ENCODE assay signal across 11 mouse cellular contexts in genomic region chr8:4259805-4260170, GRCm38 (mm10). TPM values are rescaled to one million over a fixed set of nuclear protein-coding genes. Genes with fewer than 3 reads are reported as not detected.
A peak's percentile ranks its signal among the peaks of the same experiment; 100 is the strongest.
DNase-seq lines count a peak whose midpoint lies in the region; ATAC-seq and TF ChIP-seq lines count a peak whose summit lies in the region.
"Had no signal": no experiment of that assay in that cellular context is flagged by ENCODE, and none has a peak within 500 bp of the region (broad histone marks: within the 10 kb centered on the region; RNA-seq: fewer than 3 reads in every experiment).

No protein-coding gene starts in this region.

- DNase-seq in left cerebral cortex, adult 2 months (ENCODE audit: extremely low spot score in 1 of 2, low spot score in 2 of 2) = no peak
- DNase-seq in left cerebral cortex, postnatal 4 days = no peak
- no peak for DNase-seq in frontal cortex, postnatal 25 days (ENCODE audit: low spot score in 2 of 2)
- DNase-seq in spleen, adult 18-20 months = no peak
- no peak for DNase-seq in right cerebral cortex, adult 2 months (ENCODE audit: low spot score in 2 of 2)

- peaks cover 80% of the 10 kb centered on the region for H3K36me3 ChIP-seq in forebrain, embryonic 12.5 days (replicated peaks)
- H3K36me3 ChIP-seq in intestine, embryonic 15.5 days = peaks cover 44% of the 10 kb centered on the region
- peaks cover 75% of the 10 kb centered on the region for H3K36me3 ChIP-seq in neural tube, embryonic 13.5 days

- H3K4me3 ChIP-seq in left cerebral cortex, adult 2 months = no peak overlapping the region; the same call in 1 of the 2 replicates
- H3K4me3 ChIP-seq in forebrain, embryonic 12.5 days (replicated peaks) = no peak overlapping the region; the same call in 1 of the 2 replicates
- H3K4me3 ChIP-seq in intestine, embryonic 15.5 days (replicated peaks) = no peak overlapping the region
- no peak overlapping the region for H3K4me3 ChIP-seq in neural tube, embryonic 13.5 days

- ATAC-seq in forebrain, embryonic 12.5 days (ENCODE audit: low FRiP score) = no peak
- ATAC-seq in intestine, embryonic 15.5 days = no peak
- ATAC-seq in neural tube, embryonic 13.5 days (ENCODE audit: low read depth) = no peak

- H3K27me3 ChIP-seq in forebrain, embryonic 12.5 days = no peaks in the 10 kb centered on the region
- H3K27me3 ChIP-seq in intestine, embryonic 15.5 days (replicated peaks) = no peaks in the 10 kb centered on the region
- H3K27me3 ChIP-seq in neural tube, embryonic 13.5 days = no peaks in the 10 kb centered on the region
- H3K27me3 ChIP-seq: neural tube, embryonic 12.5 days had no signal

- H3K9ac ChIP-seq in forebrain, embryonic 12.5 days = no peak overlapping the region
- no peak overlapping the region for H3K9ac ChIP-seq in intestine, embryonic 15.5 days
- H3K9ac ChIP-seq in neural tube, embryonic 13.5 days = peak overlapping the region; percentile 89

- peaks cover 29% of the 10 kb centered on the region for H3K4me1 ChIP-seq in forebrain, embryonic 12.5 days
- peaks cover 27% of the 10 kb centered on the region for H3K4me1 ChIP-seq in intestine, embryonic 15.5 days (replicated peaks)
- peaks cover 37% of the 10 kb centered on the region for H3K4me1 ChIP-seq in neural tube, embryonic 13.5 days (replicated peaks)

- WGBS in forebrain, embryonic 12.5 days = 83% methylated on average over 4 of the region's 4 CpGs
- WGBS in intestine, embryonic 15.5 days = 78% methylated on average over 4 of the region's 4 CpGs
- 85% methylated on average over 4 of the region's 4 CpGs for WGBS in neural tube, embryonic 13.5 days

- intact Hi-C loops in left cerebral cortex, adult 2 months (cut with DNase I) = loop anchor here (5.0 kb wide), 2 partner anchors 92 to 117 kb away; partner anchors contain the start of gene Evi5l
- intact Hi-C loops in left cerebral cortex, postnatal 4 days (cut with DNase I) = no loop called here

- H3K27ac ChIP-seq in left cerebral cortex, adult 2 months = peak overlapping the region; percentile 95
- peak overlapping the region; percentile 97 for H3K27ac ChIP-seq in forebrain, embryonic 12.5 days
- 0 out of 2 replicates have a peak overlapping the region, but pooled peaks have one; percentile 64 for H3K27ac ChIP-seq in intestine, embryonic 15.5 days
- peak overlapping the region; percentile 97 for H3K27ac ChIP-seq in neural tube, embryonic 13.5 days (replicated peaks)

- no peaks in the 10 kb centered on the region for H3K9me3 ChIP-seq in forebrain, embryonic 12.5 days
- H3K9me3 ChIP-seq in intestine, embryonic 15.5 days = no peaks in the 10 kb centered on the region
- no peaks in the 10 kb centered on the region for H3K9me3 ChIP-seq in neural tube, embryonic 13.5 days
- H3K9me3 ChIP-seq: neural tube, embryonic 12.5 days had no signal

- TF ChIP-seq CTCF in left cerebral cortex, adult 2 months (IDR thresholded peaks at IDR 0.05) = no peak

- H3K4me2 ChIP-seq in forebrain, embryonic 12.5 days = no peak overlapping the region
- H3K4me2 ChIP-seq in intestine, embryonic 15.5 days (replicated peaks) = no peak overlapping the region
- peak overlapping the region; percentile 72; the same call in 1 of the 2 replicates for H3K4me2 ChIP-seq in neural tube, embryonic 13.5 days

RNA-seq across cellular contexts. Expression of gene Ctxn1, which starts 0.7 kb away (rescaled TPM):
- 100 to 1,000 TPM; 581 to 590 TPM for total RNA-seq in left cerebral cortex, adult 2 months (2021)
- 100 to 1,000 TPM; 421 to 425 TPM for total RNA-seq in left cerebral cortex, postnatal 4 days (2021)
- 189 and 199 TPM in 2 replicates for polyA plus RNA-seq in forebrain, embryonic 12.5 days (2016; fragmentation: Nextera tagmentation; extraction: Ambion mirVana)
- polyA plus RNA-seq in intestine, embryonic 15.5 days (2015; fragmentation: Nextera tagmentation; extraction: Ambion mirVana) = 63.1 and 63.9 TPM in 2 replicates
- 276 and 301 TPM in 2 replicates for polyA plus RNA-seq in neural tube, embryonic 13.5 days (2015; fragmentation: Nextera tagmentation; extraction: Ambion mirVana)

RNA-seq across cellular contexts. Expression of gene Snapc2, which starts 6.9 kb away (rescaled TPM):
- total RNA-seq in left cerebral cortex, adult 2 months (2021) = 10 to 100 TPM; 28.8 to 31.4 TPM
- 10 to 100 TPM; 32.6 to 34.4 TPM for total RNA-seq in left cerebral cortex, postnatal 4 days (2021)
- polyA plus RNA-seq in forebrain, embryonic 12.5 days (2016; fragmentation: Nextera tagmentation; extraction: Ambion mirVana) = 63.2 and 67.2 TPM in 2 replicates
- polyA plus RNA-seq in intestine, embryonic 15.5 days (2015; fragmentation: Nextera tagmentation; extraction: Ambion mirVana) = 46.0 and 46.2 TPM in 2 replicates
- polyA plus RNA-seq in neural tube, embryonic 13.5 days (2015; fragmentation: Nextera tagmentation; extraction: Ambion mirVana) = 58.5 and 59.0 TPM in 2 replicates

RNA-seq across cellular contexts. Expression of gene Tgfbr3l, which starts 11.8 kb away (rescaled TPM):
- total RNA-seq in left cerebral cortex, adult 2 months (2021) = 10 to 100 TPM in 1 of 2 experiments, 1 to 10 TPM in 1; 8.2 to 10.5 TPM
- total RNA-seq in left cerebral cortex, postnatal 4 days (2021) = 10 to 100 TPM in 1 of 2 experiments, 1 to 10 TPM in 1; 8.7 to 12.9 TPM
- polyA plus RNA-seq in forebrain, embryonic 12.5 days (2016; fragmentation: Nextera tagmentation; extraction: Ambion mirVana) = 3.7 and 4.5 TPM in 2 replicates
- 2.3 and 3.0 TPM in 2 replicates for polyA plus RNA-seq in intestine, embryonic 15.5 days (2015; fragmentation: Nextera tagmentation; extraction: Ambion mirVana)
- polyA plus RNA-seq in neural tube, embryonic 13.5 days (2015; fragmentation: Nextera tagmentation; extraction: Ambion mirVana) = 3.3 and 7.0 TPM in 2 replicates

RNA-seq across cellular contexts. Expression of gene Timm44, which starts 15.9 kb away (rescaled TPM):
- 10 to 100 TPM; 66.1 to 72.6 TPM for total RNA-seq in left cerebral cortex, adult 2 months (2021)
- 10 to 100 TPM; 60.4 to 67.1 TPM for total RNA-seq in left cerebral cortex, postnatal 4 days (2021)
- 54.1 and 55.6 TPM in 2 replicates for polyA plus RNA-seq in forebrain, embryonic 12.5 days (2016; fragmentation: Nextera tagmentation; extraction: Ambion mirVana)
- 65.8 and 69.7 TPM in 2 replicates for polyA plus RNA-seq in intestine, embryonic 15.5 days (2015; fragmentation: Nextera tagmentation; extraction: Ambion mirVana)
- polyA plus RNA-seq in neural tube, embryonic 13.5 days (2015; fragmentation: Nextera tagmentation; extraction: Ambion mirVana) = 38.3 and 39.3 TPM in 2 replicates

RNA-seq across cellular contexts. Expression of gene Gm49320, which starts 21.1 kb away (rescaled TPM):
- 1 to 10 TPM in 1 of 2 experiments, not detected in 1; 1.8 TPM for total RNA-seq in left cerebral cortex, adult 2 months (2021)
- total RNA-seq in left cerebral cortex, postnatal 4 days (2021) = under 1 TPM in 1 of 2 experiments, not detected in 1; 0.74 TPM
- polyA plus RNA-seq in forebrain, embryonic 12.5 days (2016; fragmentation: Nextera tagmentation; extraction: Ambion mirVana) = 1.3 and 1.8 TPM in 2 replicates
- 0.34 and 0.87 TPM in 2 replicates for polyA plus RNA-seq in intestine, embryonic 15.5 days (2015; fragmentation: Nextera tagmentation; extraction: Ambion mirVana)
- 1.6 and 1.9 TPM in 2 replicates for polyA plus RNA-seq in neural tube, embryonic 13.5 days (2015; fragmentation: Nextera tagmentation; extraction: Ambion mirVana)
- total RNA-seq: hematopoietic stem cell, adult 5-6 weeks; MEL had no signal
